Mouse (Mus musculus): ENCODE measurements around the gene Tiam2. TPM values are rescaled to one million over a fixed set of nuclear protein-coding genes. Genes with fewer than 3 reads are reported as not detected.

Gene Tiam2
- total RNA-seq, 2 experiments from 2014 or later: 3.7 to 4.5 TPM

GRCm38 (mm10) chr17:3416401-3416800 lies 90.0 kb downstream of the Tiam2 start:
- no peak for DNase-seq
- no peak overlapping the region for H3K4me3 ChIP-seq
- intact Hi-C loops (cut with DNase I): no loop called here
- no peak for TF ChIP-seq CTCF (IDR thresholded peaks at IDR 0.05)
- H3K27ac ChIP-seq: no peak overlapping the region

- no peak for TF ChIP-seq CTCF (IDR thresholded peaks at IDR 0.05)
- intact Hi-C loops (cut with DNase I): no loop called here
These were observed 93.1 kb downstream of the Tiam2 start for GRCm38 (mm10) chr17:3419368-3419928.

GRCm38 (mm10) chr17:3420148-3420547 lies 93.8 kb downstream of the Tiam2 start:
- no peak overlapping the region for H3K4me3 ChIP-seq
- TF ChIP-seq CTCF (IDR thresholded peaks at IDR 0.05): no peak
- DNase-seq: no peak
- no peak overlapping the region for H3K27ac ChIP-seq
- intact Hi-C loops (cut with DNase I): no loop called here

More at GRCm38 (mm10) chr17:3419368-3419928, 93.1 kb downstream of the Tiam2 start:
- Histone ChIP-seq H3K4me3 (no peak overlapping the region; the same call in 1 of the 2 replicates), H3K27ac (peak overlapping the region; percentile 31; the same call in 1 of the 2 replicates)
- no peak for DNase-seq

DNA sequence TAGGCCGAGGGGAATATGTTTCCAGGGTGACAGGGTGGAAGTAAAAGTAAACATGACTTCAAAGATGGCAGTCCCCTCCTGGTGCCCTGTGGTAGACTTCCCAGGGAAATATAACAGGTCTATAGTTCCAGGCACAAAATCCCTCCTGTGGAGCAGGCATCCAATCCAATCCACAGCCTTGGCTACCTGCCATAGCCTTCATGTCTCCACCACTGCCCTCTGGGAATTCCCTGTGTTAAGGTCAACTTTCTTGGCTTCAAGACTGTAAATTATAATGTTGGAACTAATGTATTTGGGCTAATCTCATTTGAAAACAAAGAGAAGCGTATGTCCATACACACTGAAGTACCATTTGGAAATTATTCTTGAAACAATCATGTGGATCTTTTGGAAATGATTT lies 97.0 kb downstream of the Tiam2 start:
- intact Hi-C loops (cut with DNase I): no loop called here
- TF ChIP-seq CTCF (IDR thresholded peaks at IDR 0.05): no peak
- Histone ChIP-seq H3K4me3 (no peak overlapping the region), H3K27ac (no peak overlapping the region)
- DNase-seq: no peak

DNA sequence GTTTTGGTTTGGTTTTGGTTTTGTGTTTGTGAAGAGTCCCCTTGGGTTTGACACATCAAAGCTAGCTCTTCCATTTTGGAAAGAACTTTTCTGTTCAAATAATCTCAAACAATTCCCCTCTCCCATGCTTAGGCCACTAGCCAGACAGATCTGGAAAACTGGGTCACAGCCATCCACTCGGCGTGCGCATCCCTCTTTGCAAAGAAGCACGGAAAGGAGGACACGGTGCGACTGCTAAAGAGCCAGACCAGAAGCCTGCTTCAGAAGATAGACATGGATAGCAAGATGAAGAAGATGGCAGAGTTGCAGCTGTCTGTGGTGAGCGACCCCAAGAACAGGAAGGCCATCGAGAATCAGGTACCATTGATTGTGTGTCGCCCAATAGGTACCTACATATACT lies 102.3 kb downstream of the Tiam2 start:
- H3K4me3 ChIP-seq: no peak overlapping the region
- no peak for DNase-seq
- no peak for TF ChIP-seq CTCF (IDR thresholded peaks at IDR 0.05)
- H3K27ac ChIP-seq: no peak overlapping the region
- intact Hi-C loops (cut with DNase I): no loop called here

GRCm38 (mm10) chr17:3432590-3433498 lies 106.5 kb downstream of the Tiam2 start:
- intact Hi-C loops (cut with DNase I): no loop called here
- no peak for DNase-seq
- Histone ChIP-seq H3K4me3 (no peak overlapping the region), H3K27ac (no peak overlapping the region)
- no peak for TF ChIP-seq CTCF (IDR thresholded peaks at IDR 0.05)

- no peak overlapping the region for H3K27ac ChIP-seq
- no peak overlapping the region for H3K4me3 ChIP-seq
- TF ChIP-seq CTCF (IDR thresholded peaks at IDR 0.05): peak; percentile 7; the same call in 1 of the 2 replicates
- intact Hi-C loops (cut with DNase I): no loop called here
- no peak for DNase-seq
These were observed 107.3 kb downstream of the Tiam2 start for GRCm38 (mm10) chr17:3433521-3434271.

DNA sequence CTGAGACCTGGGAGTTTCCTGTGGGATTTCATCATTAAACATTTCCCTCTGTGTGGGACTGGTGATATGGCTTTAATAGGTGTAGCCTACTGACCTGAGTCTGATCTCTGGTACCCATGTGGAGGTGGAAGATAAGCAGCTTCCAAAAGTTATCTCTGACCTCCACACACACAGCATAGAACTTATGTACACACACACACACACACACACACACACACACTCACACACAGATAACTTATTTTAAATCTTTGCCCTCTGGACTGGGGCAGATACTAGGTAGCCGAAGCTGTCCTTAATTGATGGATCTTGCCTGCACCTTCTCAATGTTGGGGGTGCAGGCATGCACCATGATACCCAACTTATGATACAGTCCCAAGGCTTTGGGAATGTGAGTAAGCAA lies 108.9 kb downstream of the Tiam2 start:
- intact Hi-C loops (cut with DNase I): no loop called here
- TF ChIP-seq CTCF (IDR thresholded peaks at IDR 0.05): no peak
- DNase-seq: no peak
- Histone ChIP-seq H3K4me3 (no peak overlapping the region), H3K27ac (no peak overlapping the region)

DNA sequence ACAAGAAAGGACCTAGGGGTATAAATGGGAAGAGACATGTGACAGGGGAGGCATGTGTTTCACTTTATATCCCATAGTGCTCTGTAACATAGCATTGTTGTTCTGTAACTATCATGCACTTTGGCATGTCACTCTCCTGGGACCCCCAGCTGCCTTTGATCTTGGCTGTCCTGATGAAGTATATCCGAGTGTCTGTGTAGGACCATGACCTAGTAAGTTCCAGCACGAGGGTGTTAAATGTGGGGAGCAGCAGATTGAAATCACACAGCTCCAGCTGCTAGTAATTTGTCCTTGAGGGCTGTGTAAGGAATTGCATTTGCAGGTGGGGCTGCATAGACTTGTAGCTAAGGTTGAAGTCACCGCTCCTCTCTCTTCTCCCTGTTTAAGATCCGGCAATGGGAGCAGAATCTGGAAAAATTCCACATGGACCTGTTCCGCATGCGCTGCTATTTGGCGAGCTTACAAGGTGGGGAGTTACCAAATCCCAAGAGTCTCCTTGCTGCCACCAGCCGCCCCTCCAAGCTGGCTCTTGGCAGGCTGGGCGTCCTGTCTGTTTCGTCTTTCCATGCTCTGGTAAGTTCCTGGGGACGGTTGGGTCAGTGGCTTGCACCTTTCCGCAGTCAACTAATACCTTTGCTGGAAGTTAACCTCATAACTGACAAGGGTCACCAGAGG lies 110.6 kb downstream of the Tiam2 start:
- intact Hi-C loops (cut with DNase I): no loop called here
- H3K27ac ChIP-seq: no peak overlapping the region
- no peak for DNase-seq

DNA sequence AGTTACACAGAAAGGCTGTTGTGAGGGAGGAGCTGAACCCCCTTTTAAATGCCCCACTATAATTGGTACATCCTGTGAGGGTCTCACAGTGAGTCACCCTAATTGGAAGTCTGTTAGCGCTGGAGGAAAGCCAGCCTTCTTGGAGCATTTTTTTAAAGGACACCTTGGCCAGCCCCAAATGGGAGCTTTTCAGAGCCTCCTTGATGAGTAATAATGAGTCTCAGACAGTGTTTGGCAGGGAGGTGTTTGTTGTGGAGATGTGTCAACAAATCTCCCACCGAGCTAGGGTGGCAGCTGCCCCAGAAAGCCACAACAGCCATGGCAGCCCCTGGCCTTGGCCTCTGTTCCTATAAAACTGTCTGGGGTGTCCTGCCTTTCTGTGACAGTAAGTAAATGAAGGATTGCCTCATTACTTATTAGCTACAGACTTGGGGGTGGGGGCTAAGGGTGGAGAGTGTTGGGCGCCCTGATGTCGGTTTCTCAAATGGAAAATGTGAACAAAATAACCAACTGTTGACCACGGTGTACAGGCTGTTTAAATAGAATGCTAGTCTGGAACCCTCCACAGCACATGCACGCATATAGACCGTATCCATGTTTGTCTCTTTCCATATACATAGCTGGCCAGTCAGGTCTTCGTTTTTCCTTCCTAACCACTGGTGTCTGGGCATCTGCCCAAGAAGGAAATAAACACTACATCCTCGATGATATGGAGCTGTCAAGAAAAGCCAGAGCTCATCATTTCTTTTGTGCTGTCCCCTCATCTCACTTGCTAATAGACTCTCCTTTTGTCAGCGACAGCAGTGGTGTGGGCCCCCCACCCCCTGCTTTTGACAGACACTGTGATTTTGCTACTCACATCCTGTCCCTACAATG lies 116.4 kb downstream of the Tiam2 start:
- Histone ChIP-seq H3K27ac (no peak overlapping the region), H3K4me3 (no peak overlapping the region)
- TF ChIP-seq CTCF (IDR thresholded peaks at IDR 0.05): no peak
- no peak for DNase-seq
- intact Hi-C loops (cut with DNase I): no loop called here

More for the DNA sequence above, 110.6 kb downstream of the Tiam2 start:
- no peak overlapping the region for H3K4me3 ChIP-seq
- no peak for TF ChIP-seq CTCF (IDR thresholded peaks at IDR 0.05)

DNA sequence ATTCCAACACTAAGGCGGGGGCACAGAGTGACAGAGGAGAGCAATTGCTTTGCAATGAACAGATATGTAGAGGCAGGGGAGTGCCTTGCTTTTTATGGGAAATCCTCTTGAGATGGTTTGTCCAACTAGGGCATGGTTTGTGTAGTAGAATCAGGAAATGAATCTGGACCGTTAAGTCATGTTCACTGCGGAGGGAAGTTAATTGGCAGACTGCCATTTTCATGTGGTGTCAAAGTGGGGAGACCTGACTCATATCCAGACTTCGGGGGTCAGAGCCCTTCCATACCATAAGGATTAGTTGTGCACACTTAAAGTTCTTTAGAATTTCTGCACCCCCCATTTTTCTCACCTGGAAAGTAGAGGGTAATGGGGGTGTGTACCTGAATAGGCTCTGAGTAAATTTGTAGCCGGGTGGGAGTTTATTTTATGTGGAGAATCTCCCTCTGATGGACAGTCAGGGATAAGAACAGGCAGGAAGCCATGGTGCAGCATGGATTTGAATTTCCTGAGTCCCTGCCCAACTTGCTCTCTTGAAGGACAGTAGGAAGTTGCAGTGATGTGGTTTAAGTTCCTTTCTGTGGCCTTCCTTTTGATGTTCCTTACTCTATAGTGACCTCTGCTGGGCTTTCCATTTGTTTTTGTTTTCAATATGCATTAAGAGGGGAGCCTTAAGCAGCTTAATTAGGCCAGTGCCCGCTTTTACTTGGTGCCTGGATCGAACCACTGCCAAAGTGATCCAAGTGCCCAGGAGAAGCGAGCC lies 120.0 kb downstream of the Tiam2 start:
- DNase-seq: no peak
- TF ChIP-seq CTCF (IDR thresholded peaks at IDR 0.05): peak; percentile 60
- no peak overlapping the region for H3K4me3 ChIP-seq
- H3K27ac ChIP-seq: no peak overlapping the region
- intact Hi-C loops (cut with DNase I): loop anchor here (5.0 kb wide), 2 partner anchors 159 to 214 kb away; no protein-coding TSS in a partner anchor

All from gastrocnemius, adult 2 months (tissue).